ENCODE assay signal across 15 mouse cellular contexts in genomic region chr10:75055672-75056071, GRCm38 (mm10). TPM values are rescaled to one million over a fixed set of nuclear protein-coding genes. Genes with fewer than 3 reads are reported as not detected.
DNase-seq lines count a peak whose midpoint lies in the region; ATAC-seq lines count a peak whose summit lies in the region.
"Had no signal": no experiment of that assay in that cellular context is flagged by ENCODE, and none has a peak within 500 bp of the region (broad histone marks: within the 10 kb centered on the region; RNA-seq: fewer than 3 reads in every experiment).

No protein-coding gene starts in this region.

- no peak overlapping the region for H3K4me2 ChIP-seq in midbrain, embryonic 11.5 days
- H3K4me2 ChIP-seq: liver, embryonic 13.5 days had no signal

- H3K27ac ChIP-seq in midbrain, embryonic 10.5 days (replicated peaks) = peak overlapping the region; percentile 59; the same call in 1 of the 2 replicates
- H3K27ac ChIP-seq in midbrain, embryonic 11.5 days (ENCODE audit: low read depth, low read length) = no peak overlapping the region; the same call in 1 of the 2 replicates
- H3K27ac ChIP-seq: forebrain, embryonic 10.5 days; liver, embryonic 13.5 days had no signal

- no peak for DNase-seq in midbrain, embryonic 10.5 days (ENCODE audit: low spot score)
- no peak for DNase-seq in midbrain, embryonic 11.5 days (ENCODE audit: low spot score, missing footprints)
- peak; percentile 58 to 59 for DNase-seq in B cell, adult 2 months
- DNase-seq in c-Kit-positive CD71-positive TER-119-positive erythroid progenitor cells, embryonic 14.5 days (ENCODE audit: low spot score) = no peak
- DNase-seq in adrenal gland, postnatal 36 days = no peak
- DNase-seq: gastrocnemius, postnatal 25 days; liver, embryonic 13.5 days; lung, postnatal 14 days had no signal

- WGBS in midbrain, embryonic 10.5 days = 77% methylated on average over 5 of the region's 5 CpGs
- WGBS in midbrain, embryonic 11.5 days = 66% methylated on average over 5 of the region's 5 CpGs

- no peaks in the 10 kb centered on the region for H3K9me3 ChIP-seq in midbrain, embryonic 10.5 days (replicated peaks)
- H3K9me3 ChIP-seq in midbrain, embryonic 11.5 days (ENCODE audit: control insufficient read depth, low read length) = no peaks in the 10 kb centered on the region
- H3K9me3 ChIP-seq: forebrain, embryonic 10.5 days; liver, embryonic 13.5 days had no signal

- H3K4me3 ChIP-seq in midbrain, embryonic 10.5 days = no peak overlapping the region
- H3K4me3 ChIP-seq in midbrain, embryonic 11.5 days (ENCODE audit: low read depth, low read length) = no peak overlapping the region
- H3K4me3 ChIP-seq: forebrain, embryonic 10.5 days; liver, embryonic 13.5 days had no signal

- H3K9ac ChIP-seq in midbrain, embryonic 11.5 days (ENCODE audit: low read length) = no peak overlapping the region
- H3K9ac ChIP-seq: liver, embryonic 13.5 days had no signal

- H3K4me1 ChIP-seq in midbrain, embryonic 10.5 days = peaks cover 52% of the 10 kb centered on the region
- peaks cover 19% of the 10 kb centered on the region for H3K4me1 ChIP-seq in midbrain, embryonic 11.5 days (ENCODE audit: control insufficient read depth, insufficient read depth, low read length)

- no peaks in the 10 kb centered on the region for H3K36me3 ChIP-seq in midbrain, embryonic 10.5 days
- no peaks in the 10 kb centered on the region for H3K36me3 ChIP-seq in midbrain, embryonic 11.5 days (ENCODE audit: control insufficient read depth, insufficient read depth, low read length)
- H3K36me3 ChIP-seq: forebrain, embryonic 10.5 days; liver, embryonic 13.5 days had no signal

- H3K27me3 ChIP-seq in midbrain, embryonic 10.5 days (ENCODE audit: low read depth, poor library complexity, severe bottlenecking) = peaks cover 20% of the 10 kb centered on the region
- no peaks in the 10 kb centered on the region for H3K27me3 ChIP-seq in midbrain, embryonic 11.5 days (ENCODE audit: control insufficient read depth, insufficient read depth, low read length)

- no peak for ATAC-seq in midbrain, embryonic 11.5 days (ENCODE audit: low FRiP score)
- ATAC-seq in granulocyte monocyte progenitor cell, adult 5-6 weeks (replicated peaks; ENCODE audit: poor library complexity, severe bottlenecking) = peak; percentile 74
- ATAC-seq in monocyte, adult 5-6 weeks (replicated peaks; ENCODE audit: insufficient number of reproducible peaks, low FRiP score, low TSS enrichment, poor library complexity, severe bottlenecking) = peak; percentile 80
- ATAC-seq: activated CD4-positive, CD25-positive, alpha-beta regulatory T cell, adult 4 months had no signal

RNA-seq across cellular contexts. Expression of gene Bcr, which starts 4.7 kb away (rescaled TPM):
- 5.1 and 6.9 TPM in 2 replicates for polyA plus RNA-seq in midbrain, embryonic 10.5 days (2016; fragmentation: Nextera tagmentation; extraction: Ambion mirVana)
- 7.6 and 9.0 TPM in 2 replicates for polyA plus RNA-seq in midbrain, embryonic 11.5 days (2014; fragmentation: Nextera tagmentation; extraction: Ambion mirVana)
- 28.1 and 32.0 TPM in 2 replicates for total RNA-seq in granulocyte monocyte progenitor cell, adult 5-6 weeks (2014; fragmentation: Nextera tagmentation)
- 17.7 and 24.5 TPM in 2 replicates for total RNA-seq in granulocyte monocyte progenitor cell, adult 5-6 weeks (2017)
- 7.1 to 13.3 TPM (median 13.1 TPM) in 3 replicates for total RNA-seq in monocyte, adult 5-6 weeks (2017)
- total RNA-seq in adrenal gland, postnatal 36 days (2021) = 10 to 100 TPM; 33.8 to 47.7 TPM

RNA-seq across cellular contexts. Expression of gene Rab36, which starts 18.8 kb away (rescaled TPM):
- polyA plus RNA-seq in midbrain, embryonic 10.5 days (2016; fragmentation: Nextera tagmentation; extraction: Ambion mirVana) = 9.9 and 10.4 TPM in 2 replicates
- polyA plus RNA-seq in midbrain, embryonic 11.5 days (2014; fragmentation: Nextera tagmentation; extraction: Ambion mirVana) = 4.9 and 6.2 TPM in 2 replicates
- total RNA-seq in granulocyte monocyte progenitor cell, adult 5-6 weeks (2014; fragmentation: Nextera tagmentation) = 1.6 and 2.1 TPM in 2 replicates
- total RNA-seq in granulocyte monocyte progenitor cell, adult 5-6 weeks (2017) = 0.99 TPM in 1 of 2 replicates, not detected in the other
- total RNA-seq in monocyte, adult 5-6 weeks (2017) = 0.39 to 6.9 TPM (median 1.2 TPM) in 3 replicates
- total RNA-seq in adrenal gland, postnatal 36 days (2021) = 10 to 100 TPM; 11.9 to 14.9 TPM

RNA-seq across cellular contexts. Expression of gene Rsph14, which starts 23.3 kb away (rescaled TPM):
- polyA plus RNA-seq in midbrain, embryonic 10.5 days (2016; fragmentation: Nextera tagmentation; extraction: Ambion mirVana) = not detected in 2 replicates
- not detected in 2 replicates for polyA plus RNA-seq in midbrain, embryonic 11.5 days (2014; fragmentation: Nextera tagmentation; extraction: Ambion mirVana)
- not detected in 2 replicates for total RNA-seq in granulocyte monocyte progenitor cell, adult 5-6 weeks (2014; fragmentation: Nextera tagmentation)
- total RNA-seq in granulocyte monocyte progenitor cell, adult 5-6 weeks (2017) = not detected in 2 replicates
- total RNA-seq in monocyte, adult 5-6 weeks (2017) = not detected in 3 replicates
- total RNA-seq in adrenal gland, postnatal 36 days (2021) = under 1 TPM; 0.56 TPM
- total RNA-seq: gastrocnemius, postnatal 25 days had no signal
- polyA plus RNA-seq: activated CD4-positive, CD25-positive, alpha-beta regulatory T cell, adult 4 months; forebrain, embryonic 10.5 days; heart, embryonic 14.5 days; kidney, adult 2 months; liver, embryonic 13.5 days; stomach, embryonic 14.5 days had no signal

Comparison
In these comparisons a context has a peak if more than half of its experiments do, and no peak if none do; other contexts are left out.
1. DNase-seq: peak in B cell, adult 2 months (2 of 2); none in midbrain, embryonic 10.5 days (single experiment), midbrain, embryonic 11.5 days (single experiment), c-Kit-positive CD71-positive TER-119-positive erythroid progenitor cells, embryonic 14.5 days (single experiment) and adrenal gland, postnatal 36 days (0 of 2).